Mouse (Mus musculus) central nervous system, embryonic 11.5 days (tissue): ENCODE data around the gene Crkl. TPM values are rescaled to one million over a fixed set of nuclear protein-coding genes. Genes with fewer than 3 reads are reported as not detected.

Experiments
- polyA plus RNA-seq: library from polyadenylated mRNA; depleted of rRNA; stranded (reverse); fragments of >200 nt; gene quantifications from 2 replicates; pipeline ENCODE4 v1.2.3, GENCODE M21; 2012; rRNA removed

Gene Crkl
- polyA plus RNA-seq: 33.1 and 39.4 TPM in 2 replicates

DNA sequence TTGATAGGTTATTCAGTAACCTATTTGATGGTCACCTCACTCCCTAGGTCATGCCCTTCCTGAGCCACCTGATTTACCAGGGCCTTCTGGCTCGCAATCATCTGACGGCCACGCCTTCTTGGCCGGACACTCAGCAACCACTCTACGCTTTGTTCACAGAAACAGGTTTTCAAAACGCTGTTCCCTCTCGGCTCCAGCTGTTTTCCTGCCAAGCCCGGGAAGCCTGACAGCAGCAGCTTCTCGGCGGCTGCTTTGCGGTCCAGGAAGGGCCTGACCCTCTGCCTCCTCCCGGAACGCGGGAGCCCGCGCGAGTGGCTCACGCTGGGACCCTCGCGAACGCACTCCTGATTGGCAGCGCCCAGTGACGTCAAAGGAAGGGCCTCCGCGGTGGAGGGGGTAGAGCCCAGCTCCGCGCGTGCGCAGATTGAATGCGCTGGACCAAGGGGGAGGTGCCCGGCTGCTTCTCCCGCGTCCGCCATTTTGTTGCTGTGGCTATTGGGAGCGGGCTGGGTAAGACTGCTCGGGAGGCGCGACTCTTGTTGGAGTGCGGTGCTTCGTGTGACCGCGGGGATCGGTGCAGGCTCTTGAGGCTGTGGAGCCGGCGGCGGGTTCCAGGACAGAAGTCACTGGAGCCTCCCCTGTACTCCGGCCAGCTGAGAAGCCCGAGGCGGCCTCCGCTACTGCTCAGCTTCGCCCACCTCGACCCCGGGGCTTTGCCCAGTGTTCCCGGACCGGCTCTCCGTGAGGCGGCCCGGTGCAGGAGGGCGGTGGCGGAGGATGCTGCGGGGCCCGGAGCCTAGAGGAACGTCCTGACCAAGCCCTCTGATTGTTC, at the start of gene Crkl:
Gene Crkl (plus strand): TSS at position 447 of the 832 bp plus-strand sequence.

GRCm38 (mm10) chr16:17405736-17406443, 45.9 kb upstream of the Crkl start, which contains the start of the genes Snap29 and Pi4ka:
Gene Snap29, plus strand, starts transcription at chr16:17405986.
Gene Pi4ka, minus strand, starts transcription at chr16:17406314.

GRCm38 (mm10) chr16:17489469-17490111, 37.8 kb downstream of the Crkl start, which contains the start of gene Aifm3:
Gene Aifm3, plus strand, starts transcription at chr16:17489611.

GRCm38 (mm10) chr16:17508546-17509239, 56.9 kb downstream of the Crkl start, which contains the start of gene Lztr1:
Gene Lztr1, plus strand, starts transcription at chr16:17508688.

DNA sequence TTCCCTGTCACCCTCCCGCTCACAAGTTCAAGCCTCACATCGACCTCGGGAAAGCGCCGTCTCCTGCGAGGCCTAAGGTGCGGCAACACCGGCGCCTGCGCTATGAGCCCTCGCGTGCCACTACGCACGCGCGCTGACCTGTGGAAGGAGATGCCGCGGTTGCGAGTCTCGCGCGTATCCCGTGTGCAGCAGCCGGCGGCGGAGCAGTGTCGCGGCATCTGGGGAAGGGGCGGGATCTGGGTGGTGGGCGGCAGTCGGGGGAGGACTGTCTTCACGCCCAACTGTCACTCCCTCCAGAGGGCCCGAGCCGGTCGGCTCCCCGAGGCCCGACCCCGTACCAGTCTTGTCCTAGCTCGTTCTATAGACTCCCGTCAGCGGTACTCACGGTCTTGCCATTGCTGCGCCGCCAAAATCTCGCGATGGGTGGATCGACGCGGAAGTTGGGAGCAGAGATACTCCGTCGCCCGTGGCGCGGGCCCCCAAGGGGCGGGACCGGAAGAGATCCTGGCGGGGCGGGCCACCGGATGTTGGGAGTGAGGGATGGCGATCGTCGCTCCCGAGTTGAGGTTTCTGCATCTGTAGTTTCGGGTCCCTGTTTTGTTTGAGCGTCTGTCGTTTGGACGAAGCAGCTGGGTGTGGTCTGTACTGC, 79.0 kb downstream of the Crkl start, which contains the start of gene Thap7:
Gene Thap7 (minus strand): TSS at position 497 of the 649 bp plus-strand sequence.

Other genes with a start within 250 kb of the Crkl start
- 157 and 191 TPM in 2 replicates for gene Ube2l3, start 249.3 kb upstream of the Crkl start, polyA plus RNA-seq
- gene Rimbp3, start 243.4 kb upstream of the Crkl start, polyA plus RNA-seq: 0.81 and 1.0 TPM in 2 replicates
- gene Hic2, start 218.4 kb upstream of the Crkl start, polyA plus RNA-seq: 13.4 and 13.9 TPM in 2 replicates
- 24.4 and 41.8 TPM in 2 replicates for gene Tmem191c, start 175.9 kb upstream of the Crkl start, polyA plus RNA-seq
- 3.5 and 5.9 TPM in 2 replicates for gene Serpind1, start 120.6 kb upstream of the Crkl start, polyA plus RNA-seq
- gene Snap29, start 46.0 kb upstream of the Crkl start, polyA plus RNA-seq: 7.0 and 10.6 TPM in 2 replicates
- gene Pi4ka, start 45.7 kb upstream of the Crkl start, polyA plus RNA-seq: 52.9 and 69.5 TPM in 2 replicates
- gene Aifm3, start 37.6 kb downstream of the Crkl start, polyA plus RNA-seq: 4.4 and 7.6 TPM in 2 replicates
- 106 and 179 TPM in 2 replicates for gene Lztr1, start 56.7 kb downstream of the Crkl start, polyA plus RNA-seq
- gene Thap7, start 79.1 kb downstream of the Crkl start, polyA plus RNA-seq: 45.2 and 55.7 TPM in 2 replicates
- 0.19 and 0.22 TPM in 2 replicates for gene Lrrc74b, start 109.3 kb downstream of the Crkl start, polyA plus RNA-seq
- gene P2rx6, start 109.9 kb downstream of the Crkl start, polyA plus RNA-seq: 0.76 and 0.91 TPM in 2 replicates
- gene Slc7a4, start 131.2 kb downstream of the Crkl start, polyA plus RNA-seq: 1.9 and 2.8 TPM in 2 replicates
- 73.3 and 99.1 TPM in 2 replicates for gene Smpd4, start 167.4 kb downstream of the Crkl start, polyA plus RNA-seq
- 5.1 and 7.4 TPM in 2 replicates for gene Ccdc74a, start 194.5 kb downstream of the Crkl start, polyA plus RNA-seq